Mouse (Mus musculus): ENCODE measurements at regions not wholly inside any gene's neighbourhood (a gene's known extent, or its start where the extent isn't known, plus 50 kb on each side); places are given as distances from the start of the nearest gene placed in this dataset.

- TF ChIP-seq MYOD1 (IDR thresholded peaks at IDR 0.05; ENCODE audit: control insufficient read depth, insufficient read length, low read depth) (no peak), CTCF (IDR thresholded peaks at IDR 0.05; ENCODE audit: control insufficient read depth, insufficient read depth, insufficient read length) (no peak), MAX (IDR thresholded peaks at IDR 0.05) (no peak), USF1 (IDR thresholded peaks at IDR 0.05; ENCODE audit: low read depth) (no peak), CEBPB (IDR thresholded peaks at IDR 0.05; ENCODE audit: low read depth) (no peak)
These were observed 390.9 kb downstream of the Cd83 start for GRCm38 (mm10) chr13:44175300-44176036.

Data from C2C12 (cell line).